Mouse (Mus musculus) left cerebral cortex, adult 6 months (tissue): Measurements from ENCODE around the gene Rtl4. TPM values are rescaled to one million over a fixed set of nuclear protein-coding genes. Genes with fewer than 3 reads are reported as not detected.

Source experiments
- long read RNA-seq, 2 experiments: library from polyadenylated mRNA; unstranded; transcript quantifications; one replicate each; pipeline ENCODE4 v2.0.0; 2019 to 2020
- polyA plus RNA-seq: library from polyadenylated mRNA; unstranded; fragments of <200 nt; fragmentation: Nextera tagmentation; gene quantifications from 2 replicates; pipeline ENCODE4 v1.2.3, GENCODE M21; 2021

Rtl4 gene
- polyA plus RNA-seq = 0.37 and 0.54 TPM in 2 replicates
- long read RNA-seq, experiment 1, partial matches to known transcripts = 1 of 2 reads
- long read RNA-seq, experiment 1, other reads (novel, unspliced or antisense) = 1 of 2 reads
- long read RNA-seq, experiment 2 = 0 reads

GRCm38 (mm10) chrX:144688207-144689118 is at the start of gene Rtl4:
Rtl4 (plus strand) TSS chrX:144688907.

DNA sequence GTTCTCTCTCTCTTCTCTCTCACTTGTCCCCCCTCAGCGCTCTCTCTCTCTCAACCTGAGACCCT is 733 bp upstream of the Rtl4 start, which contains the start of gene Trpc5:
Trpc5 (minus strand) TSS at position 39 of the 65 bp plus-strand sequence.

Other genes starting within 250 kb of the Rtl4 start
- gene Trpc5os, start 232.3 kb upstream of the Rtl4 start, polyA plus RNA-seq = not detected in 2 replicates
- gene Trpc5, start 727 bp upstream of the Rtl4 start, polyA plus RNA-seq = 2.1 and 2.9 TPM in 2 replicates